ENCODE assay signal across 18 mouse cellular contexts in genomic region chr19:55701283-55701633, GRCm38 (mm10). TPM values are rescaled to one million over a fixed set of nuclear protein-coding genes. Genes with fewer than 3 reads are reported as not detected.
DNase-seq lines count a peak whose midpoint lies in the region; ATAC-seq and TF ChIP-seq lines count a peak whose summit lies in the region.
"Had no signal": no experiment of that assay in that cellular context is flagged by ENCODE, and none has a peak within 500 bp of the region (broad histone marks: within the 10 kb centered on the region; RNA-seq: fewer than 3 reads in every experiment).

No protein-coding gene starts in this region.

- DNase-seq in kidney, postnatal 10 days: peak; percentile 16
- DNase-seq in kidney, adult 11 months: no peak
- DNase-seq in kidney, postnatal 36 days: peak; percentile 9 to 40
- no peak for DNase-seq in liver, embryonic 14.5 days (ENCODE audit: low read depth in 3 of 3, low spot score in 3 of 3)
- no peak for DNase-seq in midbrain, embryonic 14.5 days
- DNase-seq in adrenal gland, adult (ENCODE audit: inconsistent age in 2 of 2, low spot score in 1 of 2): no peak
- no peak for DNase-seq in thymus, adult 2 months
- DNase-seq: cerebellum, postnatal 14 days; embryo, embryonic 11 days; gastrocnemius, postnatal 10 days; right cerebral cortex, postnatal 25 days; thymus, postnatal 36 days had no signal

- peak overlapping the region; percentile 44; the same call in 1 of the 2 replicates for H3K27ac ChIP-seq in liver, embryonic 14.5 days
- peak overlapping the region; percentile 69 for H3K27ac ChIP-seq in stomach, embryonic 16.5 days (ENCODE audit: low read length)
- no peak overlapping the region for H3K27ac ChIP-seq in midbrain, embryonic 14.5 days (replicated peaks; ENCODE audit: low read depth, low read length)
- no peak overlapping the region for H3K27ac ChIP-seq in thymus, adult 2 months (ENCODE audit: control insufficient read depth, insufficient read depth, low read length)
- H3K27ac ChIP-seq: embryonic facial prominence, embryonic 15.5 days; hindbrain, embryonic 12.5 days; limb, embryonic 15.5 days; neural tube, embryonic 12.5 days had no signal

- peak; percentile 28; the same call in 1 of the 2 replicates for ATAC-seq in liver, embryonic 14.5 days (ENCODE audit: insufficient read depth)
- ATAC-seq in stomach, embryonic 16.5 days (ENCODE audit: insufficient read depth, low FRiP score): no peak
- no peak for ATAC-seq in midbrain, embryonic 14.5 days (ENCODE audit: low FRiP score, low TSS enrichment)
- ATAC-seq: inflammation-experienced regulatory T-cells, adult 6 months had no signal

- H3K4me3 ChIP-seq in liver, embryonic 14.5 days (ENCODE audit: insufficient read depth in 1 of 2, low read depth in 2 of 2, low read length in 2 of 2): no peak overlapping the region
- no peak overlapping the region for H3K4me3 ChIP-seq in stomach, embryonic 16.5 days (replicated peaks; ENCODE audit: low read length)
- no peak overlapping the region for H3K4me3 ChIP-seq in midbrain, embryonic 14.5 days (replicated peaks; ENCODE audit: low read depth, low read length)
- H3K4me3 ChIP-seq in thymus, adult 2 months (ENCODE audit: control insufficient read depth, insufficient read depth, low read length): no peak overlapping the region
- H3K4me3 ChIP-seq: embryonic facial prominence, embryonic 15.5 days; hindbrain, embryonic 12.5 days; limb, embryonic 15.5 days; neural tube, embryonic 12.5 days had no signal

- H3K4me2 ChIP-seq in liver, embryonic 14.5 days (ENCODE audit: low read depth): peak overlapping the region; percentile 13
- peak overlapping the region; percentile 28 for H3K4me2 ChIP-seq in stomach, embryonic 16.5 days (ENCODE audit: low read depth, low read length)
- no peak overlapping the region for H3K4me2 ChIP-seq in midbrain, embryonic 14.5 days (ENCODE audit: low read length)
- H3K4me2 ChIP-seq: embryonic facial prominence, embryonic 15.5 days; hindbrain, embryonic 12.5 days; limb, embryonic 15.5 days; neural tube, embryonic 12.5 days had no signal

- TF ChIP-seq CTCF in liver, embryonic 14.5 days (IDR thresholded peaks at IDR 0.05; ENCODE audit: low read depth): no peak
- TF ChIP-seq CTCF in thymus, adult 2 months (IDR thresholded peaks at IDR 0.05; ENCODE audit: borderline replicate concordance, control insufficient read depth, extremely low read depth, insufficient read depth, low read length, poor library complexity): no peak

- 47% methylated on average over 9 of the region's 9 CpGs for WGBS in liver, embryonic 14.5 days (ENCODE audit: insufficient replicate concordance)
- 59% methylated on average over 9 of the region's 9 CpGs for WGBS in stomach, embryonic 16.5 days
- 93% methylated on average over 9 of the region's 9 CpGs for WGBS in midbrain, embryonic 14.5 days
- WGBS in thymus, adult 2 months: 64% methylated on average over 9 of the region's 9 CpGs

- peaks cover 0 to 15% of the 10 kb centered on the region in 2 experiments; a peak in 2 of 4 replicates for H3K4me1 ChIP-seq in liver, embryonic 14.5 days (replicated peaks; ENCODE audit: control insufficient read depth in 2 of 2, insufficient read depth in 2 of 2, low read length in 1 of 2)
- H3K4me1 ChIP-seq in stomach, embryonic 16.5 days (ENCODE audit: control insufficient read depth, insufficient read depth, low read length): no peaks in the 10 kb centered on the region
- H3K4me1 ChIP-seq in midbrain, embryonic 14.5 days (ENCODE audit: control insufficient read depth, insufficient read depth, low read length): no peaks in the 10 kb centered on the region
- no peaks in the 10 kb centered on the region for H3K4me1 ChIP-seq in thymus, adult 2 months (replicated peaks; ENCODE audit: control insufficient read depth, insufficient read depth, low read length)
- H3K4me1 ChIP-seq: embryonic facial prominence, embryonic 15.5 days had no signal

- no peaks in the 10 kb centered on the region for H3K9me3 ChIP-seq in liver, embryonic 14.5 days (ENCODE audit: control insufficient read depth, low read length)
- no peaks in the 10 kb centered on the region for H3K9me3 ChIP-seq in stomach, embryonic 16.5 days (replicated peaks; ENCODE audit: control insufficient read depth, low read length)
- no peaks in the 10 kb centered on the region for H3K9me3 ChIP-seq in midbrain, embryonic 14.5 days (ENCODE audit: control insufficient read depth, low read length)
- H3K9me3 ChIP-seq: embryonic facial prominence, embryonic 15.5 days; hindbrain, embryonic 12.5 days; limb, embryonic 15.5 days; neural tube, embryonic 12.5 days had no signal

- TF ChIP-seq EP300 in liver, embryonic 14.5 days (IDR thresholded peaks at IDR 0.05; ENCODE audit: low read depth): no peak

- H3K9ac ChIP-seq in liver, embryonic 14.5 days (replicated peaks): no peak overlapping the region
- no peak overlapping the region for H3K9ac ChIP-seq in stomach, embryonic 16.5 days (ENCODE audit: low read length)
- no peak overlapping the region for H3K9ac ChIP-seq in midbrain, embryonic 14.5 days (replicated peaks; ENCODE audit: low read length)
- H3K9ac ChIP-seq: embryonic facial prominence, embryonic 15.5 days; hindbrain, embryonic 12.5 days; limb, embryonic 15.5 days; neural tube, embryonic 12.5 days had no signal

- H3K27me3 ChIP-seq in liver, embryonic 14.5 days (ENCODE audit: control insufficient read depth, insufficient read depth, low read length): no peaks in the 10 kb centered on the region; the same call in 1 of the 2 replicates
- no peaks in the 10 kb centered on the region; the same call in 1 of the 2 replicates for H3K27me3 ChIP-seq in stomach, embryonic 16.5 days (ENCODE audit: control insufficient read depth, insufficient read depth, low read length)
- no peaks in the 10 kb centered on the region for H3K27me3 ChIP-seq in midbrain, embryonic 14.5 days (ENCODE audit: control insufficient read depth, insufficient read depth, low read length)
- H3K27me3 ChIP-seq in thymus, adult 2 months (ENCODE audit: control insufficient read depth, insufficient read depth, low read length): no peaks in the 10 kb centered on the region

- no peak for TF ChIP-seq POLR2A in thymus, adult 2 months (IDR thresholded peaks at IDR 0.05; ENCODE audit: control insufficient read depth, extremely low read depth, insufficient read depth, low read length, poor library complexity)

- H3K36me3 ChIP-seq in liver, embryonic 14.5 days (replicated peaks; ENCODE audit: control insufficient read depth, insufficient read depth, low read depth): no peaks in the 10 kb centered on the region
- no peaks in the 10 kb centered on the region for H3K36me3 ChIP-seq in stomach, embryonic 16.5 days (ENCODE audit: control insufficient read depth, insufficient read depth, low read length)
- H3K36me3 ChIP-seq in midbrain, embryonic 14.5 days (ENCODE audit: control insufficient read depth, insufficient read depth, low read length): no peaks in the 10 kb centered on the region
- H3K36me3 ChIP-seq in thymus, adult 2 months (ENCODE audit: control insufficient read depth, insufficient read depth, low read length): no peaks in the 10 kb centered on the region
- H3K36me3 ChIP-seq: embryonic facial prominence, embryonic 15.5 days; hindbrain, embryonic 12.5 days; limb, embryonic 15.5 days; neural tube, embryonic 12.5 days had no signal

RNA-seq across cellular contexts. Expression of gene Tcf7l2, which starts 40.4 kb away (rescaled TPM):
- 6.9 and 7.8 TPM in 2 replicates for polyA plus RNA-seq in liver, embryonic 14.5 days (2012; rRNA removed)
- 18.4 and 19.5 TPM in 2 replicates for polyA plus RNA-seq in liver, embryonic 14.5 days (2014; fragmentation: Nextera tagmentation; extraction: Ambion mirVana)
- polyA plus RNA-seq in stomach, embryonic 16.5 days (2015; fragmentation: Nextera tagmentation; extraction: Ambion mirVana): 76.8 and 81.3 TPM in 2 replicates
- 720 and 768 TPM in 2 replicates for polyA plus RNA-seq in midbrain, embryonic 14.5 days (2014; fragmentation: Nextera tagmentation; extraction: Ambion mirVana)
- polyA plus RNA-seq in thymus, adult 2 months (2012; rRNA removed): 7.6 and 10.2 TPM in 2 replicates

Comparison
In these comparisons a context has a peak if more than half of its experiments do, and no peak if none do; other contexts are left out.
1. DNase-seq: peak in kidney, postnatal 10 days (single experiment) and kidney, postnatal 36 days (2 of 2); none in kidney, adult 11 months (single experiment), liver, embryonic 14.5 days (0 of 3), midbrain, embryonic 14.5 days (single experiment), adrenal gland, adult (0 of 2) and thymus, adult 2 months (single experiment).
2. H3K27ac ChIP-seq: peak in liver, embryonic 14.5 days (single experiment) and stomach, embryonic 16.5 days (single experiment); none in midbrain, embryonic 14.5 days (single experiment) and thymus, adult 2 months (single experiment).